Mouse (Mus musculus) limb, embryonic 13.5 days (tissue): ENCODE measurements around the gene Rere. TPM values are rescaled to one million over a fixed set of nuclear protein-coding genes. Genes with fewer than 3 reads are reported as not detected.

Experiments used
- ATAC-seq: fragments of 200-750 bp; cut with Nextera tagmentation; 2 replicates; pipeline ENCODE4 v1.8.0; 2017; ENCODE audit warnings: low read depth, moderate number of reproducible peaks, moderate TSS enrichment; ENCODE audit not compliant: low FRiP score
- H3K27ac ChIP-seq: fragments of 300-500 bp; sonication (generic); 2 replicates; pipeline ENCODE4 v1.5.1; 2015; ENCODE audit warnings: inconsistent platforms, mild to moderate bottlenecking, moderate library complexity
- H3K27me3 ChIP-seq: fragments of 300-500 bp; sonication (generic); 2 replicates; pipeline ENCODE4 v1.6.1; 2015; ENCODE audit warnings: mild to moderate bottlenecking, inconsistent platforms
- H3K36me3 ChIP-seq: fragments of 300-500 bp; sonication (generic); 2 replicates; pipeline ENCODE4 v1.6.1; 2015; ENCODE audit warnings: inconsistent platforms, mild to moderate bottlenecking, moderate library complexity
- H3K4me1 ChIP-seq: fragments of 300-500 bp; sonication (generic); 2 replicates; pipeline ENCODE4 v1.6.1; 2015; ENCODE audit warnings: inconsistent platforms
- H3K4me2 ChIP-seq: fragments of 300-500 bp; sonication (generic); replicated peaks from 2 replicates; pipeline ENCODE4 v1.6.1; 2015; ENCODE audit warnings: inconsistent platforms, mild to moderate bottlenecking, moderate library complexity
- H3K4me3 ChIP-seq: fragments of 300-500 bp; sonication (generic); 2 replicates; pipeline ENCODE4 v1.5.1; 2015; ENCODE audit warnings: moderate library complexity, mild to moderate bottlenecking, inconsistent platforms
- H3K9ac ChIP-seq: fragments of 300-500 bp; sonication (generic); 2 replicates; pipeline ENCODE4 v1.6.1; 2015; ENCODE audit warnings: mild to moderate bottlenecking, inconsistent platforms
- H3K9me3 ChIP-seq: fragments of 300-500 bp; sonication (generic); 2 replicates; pipeline ENCODE4 v1.6.1; 2016; ENCODE audit warnings: inconsistent platforms
- WGBS: fragments of 180-500 bp; shearing (Covaris S2); methylation state at CpG from one replicate; pipeline ENCODE4 v1.1.7; 2015; 5-methylcytosine and 5-hydroxymethylcytosine counted together
- polyA plus RNA-seq: library from polyadenylated mRNA; unstranded; fragments of >200 nt; fragmentation: Nextera tagmentation; extraction: Ambion mirVana; gene quantifications from 2 replicates; pipeline ENCODE4 v1.2.1, GENCODE M21; 2015

Rere gene
- polyA plus RNA-seq, 1 experiment from 2014 or later, result 24.2 TPM

- Histone ChIP-seq H3K9me3 (no peaks in the 10 kb centered on the region), H3K4me2 (no peak overlapping the region), H3K27ac (no peak overlapping the region), H3K9ac (no peak overlapping the region), H3K27me3 (no peaks in the 10 kb centered on the region), H3K4me3 (no peak overlapping the region), H3K36me3 (peaks cover 39% of the 10 kb centered on the region), H3K4me1 (peaks cover 9% of the 10 kb centered on the region; the same call in 1 of the 2 replicates)
- 90% methylated on average over 1 of the region's 1 CpGs for WGBS
- no peak for ATAC-seq
Observed at GRCm38 (mm10) chr4:150520069-150520468, 238.6 kb downstream of the Rere start.

- H3K4me1 ChIP-seq, result peaks cover 15% of the 10 kb centered on the region
- H3K9me3 ChIP-seq, result no peaks in the 10 kb centered on the region
- WGBS, result 84% methylated on average over 5 of the region's 5 CpGs
- ATAC-seq, result no peak
- H3K27me3 ChIP-seq, result no peaks in the 10 kb centered on the region
- no peak overlapping the region for H3K4me2 ChIP-seq
- no peak overlapping the region for H3K4me3 ChIP-seq
- H3K9ac ChIP-seq, result no peak overlapping the region
- H3K27ac ChIP-seq, result no peak overlapping the region
- H3K36me3 ChIP-seq, result peaks cover 42% of the 10 kb centered on the region
Observed at GRCm38 (mm10) chr4:150522425-150522824, 241.0 kb downstream of the Rere start.

GRCm38 (mm10) chr4:150523351-150523750 is 241.9 kb downstream of the Rere start:
- Histone ChIP-seq H3K4me2 (no peak overlapping the region), H3K27ac (no peak overlapping the region), H3K36me3 (peaks cover 44% of the 10 kb centered on the region), H3K4me1 (peaks cover 11% of the 10 kb centered on the region), H3K4me3 (no peak overlapping the region), H3K9me3 (no peaks in the 10 kb centered on the region), H3K27me3 (no peaks in the 10 kb centered on the region), H3K9ac (no peak overlapping the region)
- no peak for ATAC-seq

GRCm38 (mm10) chr4:150526269-150526668 is 244.8 kb downstream of the Rere start:
- H3K36me3 ChIP-seq, result peaks cover 55% of the 10 kb centered on the region

GRCm38 (mm10) chr4:150528426-150528825 is 247.0 kb downstream of the Rere start:
- H3K4me2 ChIP-seq, result no peak overlapping the region
- no peaks in the 10 kb centered on the region for H3K27me3 ChIP-seq
- H3K4me3 ChIP-seq, result no peak overlapping the region
- 93% methylated on average over 1 of the region's 1 CpGs for whole genome bisulfite sequencing
- peaks cover 39% of the 10 kb centered on the region for H3K36me3 ChIP-seq
- no peak for ATAC-seq
- H3K27ac ChIP-seq, result no peak overlapping the region
- peaks cover 31% of the 10 kb centered on the region for H3K4me1 ChIP-seq
- H3K9ac ChIP-seq, result no peak overlapping the region
- H3K9me3 ChIP-seq, result no peaks in the 10 kb centered on the region

More at GRCm38 (mm10) chr4:150526269-150526668, 244.8 kb downstream of the Rere start:
- H3K9me3 ChIP-seq, result no peaks in the 10 kb centered on the region
- WGBS, result 49% methylated on average over 1 of the region's 1 CpGs
- H3K4me3 ChIP-seq, result no peak overlapping the region
- H3K4me1 ChIP-seq, result peaks cover 18% of the 10 kb centered on the region
- no peak overlapping the region for H3K4me2 ChIP-seq
- no peak for ATAC-seq
- no peaks in the 10 kb centered on the region for H3K27me3 ChIP-seq
- no peak overlapping the region for H3K27ac ChIP-seq
- H3K9ac ChIP-seq, result no peak overlapping the region

- no peak overlapping the region for H3K9ac ChIP-seq
- H3K9me3 ChIP-seq, result no peaks in the 10 kb centered on the region
- H3K4me3 ChIP-seq, result no peak overlapping the region
- H3K4me2 ChIP-seq, result no peak overlapping the region
- peaks cover 35% of the 10 kb centered on the region for H3K36me3 ChIP-seq
- peaks cover 31% of the 10 kb centered on the region for H3K4me1 ChIP-seq
- ATAC-seq, result no peak
- WGBS, result 93% methylated on average over 5 of the region's 5 CpGs
- no peak overlapping the region for H3K27ac ChIP-seq
- H3K27me3 ChIP-seq, result no peaks in the 10 kb centered on the region
Observed at GRCm38 (mm10) chr4:150528846-150529245, 247.4 kb downstream of the Rere start.

- H3K36me3 ChIP-seq, result peaks cover 39% of the 10 kb centered on the region
- no peak for ATAC-seq
Observed at GRCm38 (mm10) chr4:150531869-150532268, 250.4 kb downstream of the Rere start.

GRCm38 (mm10) chr4:150536821-150537510 is 255.5 kb downstream of the Rere start:
- ATAC-seq, result no peak
- H3K27me3 ChIP-seq, result no peaks in the 10 kb centered on the region
- H3K9ac ChIP-seq, result no peak overlapping the region
- no peak overlapping the region for H3K4me2 ChIP-seq
- no peak overlapping the region for H3K27ac ChIP-seq
- WGBS, result 81% methylated on average over 3 of the region's 3 CpGs
- no peaks in the 10 kb centered on the region; the same call in 1 of the 2 replicates for H3K9me3 ChIP-seq
- peaks cover 11% of the 10 kb centered on the region for H3K4me1 ChIP-seq
- peaks cover 39% of the 10 kb centered on the region for H3K36me3 ChIP-seq
- H3K4me3 ChIP-seq, result no peak overlapping the region

More at GRCm38 (mm10) chr4:150531869-150532268, 250.4 kb downstream of the Rere start:
- Histone ChIP-seq H3K27ac (peak overlapping the region; percentile 39; the same call in 1 of the 2 replicates), H3K4me3 (no peak overlapping the region), H3K9me3 (no peaks in the 10 kb centered on the region), H3K9ac (peak overlapping the region; percentile 31; the same call in 1 of the 2 replicates), H3K27me3 (no peaks in the 10 kb centered on the region), H3K4me2 (no peak overlapping the region), H3K4me1 (peaks cover 27% of the 10 kb centered on the region)
- 56% methylated on average over 7 of the region's 7 CpGs for WGBS

- 59% methylated on average over 1 of the region's 1 CpGs for WGBS
- H3K36me3 ChIP-seq, result peaks cover 37% of the 10 kb centered on the region
Observed at GRCm38 (mm10) chr4:150539846-150540245, 258.4 kb downstream of the Rere start.

GRCm38 (mm10) chr4:150540392-150541094 is 259.1 kb downstream of the Rere start:
- Histone ChIP-seq H3K36me3 (peaks cover 32% of the 10 kb centered on the region), H3K4me2 (no peak overlapping the region)
- WGBS, result 58% methylated on average over 5 of the region's 5 CpGs

More at GRCm38 (mm10) chr4:150539846-150540245, 258.4 kb downstream of the Rere start:
- no peaks in the 10 kb centered on the region; the same call in 1 of the 2 replicates for H3K9me3 ChIP-seq
- peaks cover 12% of the 10 kb centered on the region for H3K4me1 ChIP-seq
- ATAC-seq, result no peak
- H3K9ac ChIP-seq, result no peak overlapping the region
- H3K4me3 ChIP-seq, result no peak overlapping the region
- no peaks in the 10 kb centered on the region for H3K27me3 ChIP-seq
- H3K27ac ChIP-seq, result no peak overlapping the region
- no peak overlapping the region for H3K4me2 ChIP-seq

GRCm38 (mm10) chr4:150544231-150544630 is 262.8 kb downstream of the Rere start:
- H3K27ac ChIP-seq, result no peak overlapping the region
- no peaks in the 10 kb centered on the region for H3K27me3 ChIP-seq
- H3K36me3 ChIP-seq, result peaks cover 23% of the 10 kb centered on the region
- no peaks in the 10 kb centered on the region for H3K9me3 ChIP-seq
- H3K4me1 ChIP-seq, result peaks cover 8% of the 10 kb centered on the region; the same call in 1 of the 2 replicates
- 79% methylated on average over 7 of the region's 7 CpGs for WGBS
- H3K4me3 ChIP-seq, result no peak overlapping the region
- no peak overlapping the region for H3K9ac ChIP-seq
- no peak overlapping the region for H3K4me2 ChIP-seq
- ATAC-seq, result no peak

More at GRCm38 (mm10) chr4:150540392-150541094, 259.1 kb downstream of the Rere start:
- Histone ChIP-seq H3K9me3 (no peaks in the 10 kb centered on the region; the same call in 1 of the 2 replicates), H3K27ac (no peak overlapping the region), H3K27me3 (no peaks in the 10 kb centered on the region), H3K4me3 (no peak overlapping the region), H3K4me1 (peaks cover 14% of the 10 kb centered on the region), H3K9ac (no peak overlapping the region)
- ATAC-seq, result no peak

- Histone ChIP-seq H3K4me3 (no peak overlapping the region), H3K4me2 (no peak overlapping the region), H3K27me3 (no peaks in the 10 kb centered on the region), H3K9me3 (no peaks in the 10 kb centered on the region), H3K4me1 (peaks cover 8% of the 10 kb centered on the region; the same call in 1 of the 2 replicates), H3K9ac (no peak overlapping the region), H3K36me3 (peaks cover 22% of the 10 kb centered on the region), H3K27ac (no peak overlapping the region)
- WGBS, result 81% methylated on average over 10 of the region's 10 CpGs
- no peak for ATAC-seq
Observed at GRCm38 (mm10) chr4:150544652-150545258, 263.3 kb downstream of the Rere start.
